Mouse (Mus musculus) cerebellum, adult 2 months (tissue): ENCODE results near the gene Tigd4.
A peak's percentile ranks its signal among the peaks of the same experiment; 100 is the strongest.

Source experiments
- CTCF ChIP-seq: fragments of 200-500 bp; IDR thresholded peaks from 2 replicates; pipeline ENCODE4 v1.5.1; 2011; ENCODE audit warnings: low read depth, mild to moderate bottlenecking, control low read depth, low read length, moderate library complexity, borderline replicate concordance; ENCODE audit not compliant: insufficient read depth
- POLR2A ChIP-seq: fragments of 200-500 bp; IDR thresholded peaks from 2 replicates; pipeline ENCODE4 v1.6.1; 2011; ENCODE audit warnings: low read length, control low read depth, borderline replicate concordance; ENCODE audit not compliant: insufficient read depth

DNA sequence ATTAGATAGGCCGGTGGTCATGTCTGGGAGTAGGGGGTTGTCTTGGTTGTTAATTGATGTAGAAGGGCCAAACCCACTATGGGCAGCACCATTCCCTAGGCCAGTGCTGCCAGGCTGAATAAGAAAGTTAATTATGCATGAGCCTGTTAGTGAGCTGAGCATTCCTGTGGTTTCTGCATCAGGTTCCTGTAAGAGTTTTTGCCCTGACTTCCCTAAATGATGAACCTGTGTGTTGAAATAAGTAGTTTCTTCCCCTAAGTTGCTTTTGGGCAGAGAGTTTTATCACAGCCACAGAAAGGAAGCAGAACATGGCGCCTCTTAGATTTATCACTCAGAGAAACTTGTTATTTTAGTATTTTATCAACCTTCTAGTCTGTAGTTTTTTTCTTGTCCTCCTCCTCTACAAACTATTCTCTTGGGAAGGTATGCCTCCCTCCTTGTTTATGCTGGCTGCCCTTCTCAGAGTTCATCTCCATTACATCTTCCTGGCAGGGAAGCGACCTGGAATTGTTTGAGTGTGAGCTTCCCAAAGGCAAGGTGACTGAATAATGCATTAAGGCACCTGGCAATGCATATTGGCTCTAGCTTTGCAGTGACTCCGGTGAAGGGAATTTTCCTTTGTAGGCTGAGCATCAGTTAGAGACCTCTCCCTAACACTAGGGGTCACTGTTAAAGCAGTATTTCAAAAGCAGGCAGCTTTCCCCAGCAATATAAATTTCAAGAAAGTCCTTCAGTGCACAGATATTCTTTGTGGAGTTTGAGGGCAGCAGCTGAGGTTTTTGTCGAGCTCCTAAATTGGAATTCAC is 21.9 kb downstream of the Tigd4 start:
- TF ChIP-seq CTCF, result peak; percentile 38; the same call in 1 of the 2 replicates
- no peak for TF ChIP-seq POLR2A
